Mouse (Mus musculus) E14TG2a.4 (cell line): Measurements from ENCODE around the gene Ehhadh.

Experiments
- CTCF ChIP-seq: conservative IDR thresholded peaks from 2 replicates; pipeline ENCODE4 v1.5.1; 2014; ENCODE audit warnings: low read length
- POU5F1 ChIP-seq: IDR thresholded peaks from 2 replicates; pipeline ENCODE4 v1.6.1; 2014; ENCODE audit warnings: low read length, borderline replicate concordance

GRCm38 (mm10) chr16:21742191-21742870, 45.3 kb downstream of the Ehhadh start:
- TF ChIP-seq CTCF: no peak
- TF ChIP-seq POU5F1: no peak
